In the genomic region with DNA sequence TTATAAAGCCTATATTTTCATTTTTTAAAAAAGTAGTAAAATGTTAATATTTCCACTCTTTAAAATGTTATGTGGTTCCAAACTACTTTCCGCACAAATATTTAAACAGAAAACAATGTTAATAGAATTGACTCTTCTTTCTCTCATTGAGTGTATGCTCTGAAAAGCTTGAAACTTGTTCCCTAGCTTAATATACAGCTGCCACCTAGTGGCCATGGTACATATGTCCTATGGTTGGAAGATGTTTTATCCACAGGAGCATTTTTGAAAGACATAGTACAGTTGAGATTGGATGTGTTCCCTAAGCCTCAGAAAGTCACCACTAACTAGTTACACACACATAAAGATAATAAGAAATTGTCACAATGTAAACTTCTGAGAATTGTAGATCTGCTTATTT, we compare ENCODE assay signal across 11 mouse cellular contexts. TPM values are rescaled to one million over a fixed set of nuclear protein-coding genes. Genes with fewer than 3 reads are reported as not detected.
A peak's percentile ranks its signal among the peaks of the same experiment; 100 is the strongest.
DNase-seq lines count a peak whose midpoint lies in the region; ATAC-seq and TF ChIP-seq lines count a peak whose summit lies in the region.
"Had no signal": no experiment of that assay in that cellular context is flagged by ENCODE, and none has a peak within 500 bp of the region (broad histone marks: within the 10 kb centered on the region; RNA-seq: fewer than 3 reads in every experiment).

No protein-coding gene starts in this region.

- DNase-seq in adrenal gland, postnatal 36 days: peak; percentile 26 to 62
- DNase-seq in adrenal gland, adult 8-10 months: no peak
- peak; percentile 33 to 39 for DNase-seq in layer of hippocampus, postnatal 10 days (ENCODE audit: low spot score in 2 of 2)
- DNase-seq in layer of hippocampus, adult 9-11 months: no peak
- DNase-seq in embryo, embryonic 11.5 days (ENCODE audit: low read depth, low spot score): peak; percentile 46
- DNase-seq in liver, embryonic 14.5 days (ENCODE audit: low read depth in 3 of 3, low spot score in 3 of 3): peak in 1 of 3 experiments; percentile 7
- DNase-seq in T-cell, adult 2 months (ENCODE audit: low spot score): no peak

- no peak overlapping the region for H3K9ac ChIP-seq in liver, embryonic 14.5 days (replicated peaks)

- no peak overlapping the region for H3K27ac ChIP-seq in liver, embryonic 14.5 days

- no peak for ATAC-seq in liver, embryonic 14.5 days (ENCODE audit: insufficient read depth)

- no peaks in the 10 kb centered on the region for H3K36me3 ChIP-seq in E14TG2a.4 (ENCODE audit: insufficient read depth, low read length)
- H3K36me3 ChIP-seq in liver, embryonic 14.5 days (replicated peaks; ENCODE audit: control insufficient read depth, insufficient read depth, low read depth): no peaks in the 10 kb centered on the region

- no peak overlapping the region for H3K4me2 ChIP-seq in liver, embryonic 14.5 days (ENCODE audit: low read depth)

- peak; percentile 35 for TF ChIP-seq CTCF in E14TG2a.4 (conservative IDR thresholded peaks at IDR 0.05; ENCODE audit: low read length)
- peak; percentile 42; the same call in 1 of the 2 replicates for TF ChIP-seq CTCF in liver, embryonic 14.5 days (IDR thresholded peaks at IDR 0.05; ENCODE audit: low read depth)

- no peak overlapping the region for H3K4me3 ChIP-seq in E14TG2a.4 (replicated peaks; ENCODE audit: low read length)
- H3K4me3 ChIP-seq in liver, embryonic 14.5 days (ENCODE audit: insufficient read depth in 1 of 2, low read depth in 2 of 2, low read length in 2 of 2): no peak overlapping the region

- TF ChIP-seq EP300 in liver, embryonic 14.5 days (IDR thresholded peaks at IDR 0.05; ENCODE audit: low read depth): no peak

- no peaks in the 10 kb centered on the region for H3K4me1 ChIP-seq in E14TG2a.4 (replicated peaks; ENCODE audit: low read depth, low read length)
- H3K4me1 ChIP-seq in liver, embryonic 14.5 days (replicated peaks; ENCODE audit: control insufficient read depth in 2 of 2, insufficient read depth in 2 of 2, low read length in 1 of 2): no peaks in the 10 kb centered on the region

- WGBS in liver, embryonic 14.5 days (ENCODE audit: insufficient replicate concordance): 38% methylated on average over 1 of the region's 1 CpGs

- no peaks in the 10 kb centered on the region for H3K9me3 ChIP-seq in E14TG2a.4 (ENCODE audit: low read length)
- H3K9me3 ChIP-seq in liver, embryonic 14.5 days (ENCODE audit: control insufficient read depth, low read length): no peaks in the 10 kb centered on the region

- H3K27me3 ChIP-seq in E14TG2a.4 (ENCODE audit: insufficient read depth, low read length): no peaks in the 10 kb centered on the region
- H3K27me3 ChIP-seq in liver, embryonic 14.5 days (ENCODE audit: control insufficient read depth, insufficient read depth, low read length): no peaks in the 10 kb centered on the region

RNA-seq across cellular contexts. Expression of a gene that starts 11.7 kb away (rescaled TPM):
- total RNA-seq in adrenal gland, postnatal 36 days (2021): not detected
- not detected for total RNA-seq in adrenal gland, adult 8-10 months (2022)
- total RNA-seq in layer of hippocampus, postnatal 10 days (2021): not detected
- polyA plus RNA-seq in liver, embryonic 14.5 days (2012; rRNA removed): not detected in 2 replicates
- not detected in 2 replicates for polyA plus RNA-seq in liver, embryonic 14.5 days (2014; fragmentation: Nextera tagmentation; extraction: Ambion mirVana)
- total RNA-seq: gastrocnemius, postnatal 36 days had no signal
- polyA plus RNA-seq: lung, embryonic 16.5 days; stomach, embryonic 16.5 days had no signal

RNA-seq across cellular contexts. Expression of a gene that starts 22.0 kb away (rescaled TPM):
- total RNA-seq in adrenal gland, postnatal 36 days (2021): not detected
- not detected for total RNA-seq in adrenal gland, adult 8-10 months (2022)
- under 1 TPM in 1 of 2 experiments, not detected in 1; 0.32 TPM for total RNA-seq in layer of hippocampus, postnatal 10 days (2021)
- not detected in 2 replicates for polyA plus RNA-seq in liver, embryonic 14.5 days (2012; rRNA removed)
- not detected in 2 replicates for polyA plus RNA-seq in liver, embryonic 14.5 days (2014; fragmentation: Nextera tagmentation; extraction: Ambion mirVana)
- total RNA-seq: gastrocnemius, postnatal 36 days had no signal
- polyA plus RNA-seq: lung, embryonic 16.5 days; stomach, embryonic 16.5 days had no signal

Comparison
In these comparisons a context has a peak if more than half of its experiments do, and no peak if none do; other contexts are left out.
1. DNase-seq: peak in adrenal gland, postnatal 36 days (2 of 2), layer of hippocampus, postnatal 10 days (2 of 2) and embryo, embryonic 11.5 days (single experiment); none in adrenal gland, adult 8-10 months (single experiment), layer of hippocampus, adult 9-11 months (single experiment) and T-cell, adult 2 months (single experiment).